In genomic region chr6:53958321-53958720, GRCm38 (mm10) we compare ENCODE assay signal across 8 mouse cellular contexts. TPM values are rescaled to one million over a fixed set of nuclear protein-coding genes. Genes with fewer than 3 reads are reported as not detected.
DNase-seq lines count a peak whose midpoint lies in the region; ATAC-seq and TF ChIP-seq lines count a peak whose summit lies in the region.

No protein-coding gene starts in this region.

- TF ChIP-seq CTCF in testis, adult 2 months (IDR thresholded peaks at IDR 0.05; ENCODE audit: control insufficient read depth, insufficient read depth, insufficient replicate concordance, low read depth, low read length): peak; percentile 52; the same call in 1 of the 2 replicates

- H3K36me3 ChIP-seq in embryonic facial prominence, embryonic 14.5 days (ENCODE audit: control insufficient read depth, insufficient read depth, low read length): no peaks in the 10 kb centered on the region
- no peaks in the 10 kb centered on the region for H3K36me3 ChIP-seq in heart, embryonic 10.5 days
- no peaks in the 10 kb centered on the region for H3K36me3 ChIP-seq in kidney, embryonic 15.5 days
- no peaks in the 10 kb centered on the region for H3K36me3 ChIP-seq in neural tube, embryonic 11.5 days (ENCODE audit: control insufficient read depth, insufficient read depth, low read length)
- H3K36me3 ChIP-seq in testis, adult 2 months (ENCODE audit: control insufficient read depth, insufficient read depth, low read length): no peaks in the 10 kb centered on the region

- H3K27ac ChIP-seq in embryonic facial prominence, embryonic 14.5 days (replicated peaks; ENCODE audit: low read depth, low read length): no peak overlapping the region
- peak overlapping the region; percentile 13; the same call in 1 of the 2 replicates for H3K27ac ChIP-seq in heart, embryonic 10.5 days
- no peak overlapping the region for H3K27ac ChIP-seq in kidney, embryonic 15.5 days
- no peak overlapping the region for H3K27ac ChIP-seq in neural tube, embryonic 11.5 days (ENCODE audit: low read depth, low read length)
- H3K27ac ChIP-seq in testis, adult 2 months (ENCODE audit: control insufficient read depth, insufficient read depth, low read depth, low read length): no peak overlapping the region

- H3K9me3 ChIP-seq in embryonic facial prominence, embryonic 14.5 days (ENCODE audit: control insufficient read depth, low read length): no peaks in the 10 kb centered on the region
- no peaks in the 10 kb centered on the region for H3K9me3 ChIP-seq in heart, embryonic 10.5 days
- no peaks in the 10 kb centered on the region for H3K9me3 ChIP-seq in kidney, embryonic 15.5 days (replicated peaks)
- no peaks in the 10 kb centered on the region for H3K9me3 ChIP-seq in neural tube, embryonic 11.5 days (ENCODE audit: control insufficient read depth, low read length)

- H3K4me3 ChIP-seq in embryonic facial prominence, embryonic 14.5 days (ENCODE audit: low read depth, low read length): no peak overlapping the region
- H3K4me3 ChIP-seq in heart, embryonic 10.5 days: peak overlapping the region; percentile 29; the same call in 1 of the 2 replicates
- 0 out of 2 replicates have a peak overlapping the region, but pooled peaks have one; percentile 5 for H3K4me3 ChIP-seq in kidney, embryonic 15.5 days (replicated peaks)
- no peak overlapping the region for H3K4me3 ChIP-seq in neural tube, embryonic 11.5 days (ENCODE audit: low read depth, low read length)
- no peak overlapping the region for H3K4me3 ChIP-seq in testis, adult 2 months (ENCODE audit: control insufficient read depth, low read depth, low read length)

- WGBS in embryonic facial prominence, embryonic 14.5 days: 12% methylated on average over 7 of the region's 7 CpGs
- WGBS in heart, embryonic 10.5 days: 16% methylated on average over 7 of the region's 7 CpGs
- 13% methylated on average over 7 of the region's 7 CpGs for WGBS in kidney, embryonic 15.5 days
- 12% methylated on average over 7 of the region's 7 CpGs for WGBS in neural tube, embryonic 11.5 days

- DNase-seq in 3134 (ENCODE audit: extremely low read depth, insufficient read length, low spot score) (peak; percentile 45), liver (peak; percentile 75)
- DNase-seq in adrenal gland, postnatal 4 days (ENCODE audit: low spot score in 2 of 2): peak; percentile 40 to 68
- DNase-seq in embryonic facial prominence, embryonic 14.5 days (ENCODE audit: low spot score): peak; percentile 88
- peak; percentile 90 for DNase-seq in heart, embryonic 10.5 days (ENCODE audit: low spot score)
- DNase-seq in neural tube, embryonic 11.5 days (ENCODE audit: low spot score): peak; percentile 87

- peaks cover 11% of the 10 kb centered on the region; the same call in 1 of the 2 replicates for H3K4me1 ChIP-seq in embryonic facial prominence, embryonic 14.5 days (ENCODE audit: control insufficient read depth, insufficient read depth, low read length)
- H3K4me1 ChIP-seq in heart, embryonic 10.5 days: peaks cover 23% of the 10 kb centered on the region
- H3K4me1 ChIP-seq in kidney, embryonic 15.5 days: peaks cover 26% of the 10 kb centered on the region
- H3K4me1 ChIP-seq in neural tube, embryonic 11.5 days (ENCODE audit: control insufficient read depth, insufficient read depth, low read length): no peaks in the 10 kb centered on the region
- H3K4me1 ChIP-seq in testis, adult 2 months (ENCODE audit: control insufficient read depth, insufficient read depth, low read length): no peaks in the 10 kb centered on the region

- no peak for TF ChIP-seq POLR2A in testis, adult 2 months (IDR thresholded peaks at IDR 0.05; ENCODE audit: control insufficient read depth, low read depth, low read length)

- no peaks in the 10 kb centered on the region for H3K27me3 ChIP-seq in embryonic facial prominence, embryonic 14.5 days (replicated peaks; ENCODE audit: control insufficient read depth, insufficient read depth, low read length)
- no peaks in the 10 kb centered on the region for H3K27me3 ChIP-seq in heart, embryonic 10.5 days (ENCODE audit: insufficient read depth, poor library complexity, severe bottlenecking)
- H3K27me3 ChIP-seq in kidney, embryonic 15.5 days: no peaks in the 10 kb centered on the region
- no peaks in the 10 kb centered on the region for H3K27me3 ChIP-seq in neural tube, embryonic 11.5 days (ENCODE audit: control insufficient read depth, insufficient read depth, low read length)
- H3K27me3 ChIP-seq in testis, adult 2 months (ENCODE audit: control insufficient read depth, insufficient read depth, low read length): no peaks in the 10 kb centered on the region

- H3K9ac ChIP-seq in embryonic facial prominence, embryonic 14.5 days (ENCODE audit: low read depth, low read length): no peak overlapping the region; the same call in 1 of the 2 replicates
- H3K9ac ChIP-seq in kidney, embryonic 15.5 days: no peak overlapping the region
- no peak overlapping the region; the same call in 1 of the 2 replicates for H3K9ac ChIP-seq in neural tube, embryonic 11.5 days (ENCODE audit: low read length)

- ATAC-seq in embryonic facial prominence, embryonic 14.5 days (ENCODE audit: low read depth): peak; percentile 75
- ATAC-seq in kidney, embryonic 15.5 days (replicated peaks; ENCODE audit: low FRiP score): peak; percentile 61
- ATAC-seq in neural tube, embryonic 11.5 days (ENCODE audit: insufficient read depth, low FRiP score, low TSS enrichment): peak; percentile 35; the same call in 1 of the 2 replicates

- peak overlapping the region; percentile 34; the same call in 1 of the 2 replicates for H3K4me2 ChIP-seq in embryonic facial prominence, embryonic 14.5 days (ENCODE audit: low read depth, low read length)
- H3K4me2 ChIP-seq in kidney, embryonic 15.5 days: peak overlapping the region; percentile 44
- peak overlapping the region; percentile 9; the same call in 1 of the 2 replicates for H3K4me2 ChIP-seq in neural tube, embryonic 11.5 days (ENCODE audit: low read depth)

RNA-seq across cellular contexts. Expression of gene Cpvl, which starts 20.1 kb away (rescaled TPM):
- under 1 TPM; 0.25 to 0.34 TPM for total RNA-seq in adrenal gland, postnatal 4 days (2021)
- polyA plus RNA-seq in embryonic facial prominence, embryonic 14.5 days (2014; fragmentation: Nextera tagmentation; extraction: Ambion mirVana): not detected in 2 replicates
- polyA plus RNA-seq in heart, embryonic 10.5 days (2016; fragmentation: Nextera tagmentation; extraction: Ambion mirVana): not detected in 2 replicates
- polyA plus RNA-seq in kidney, embryonic 15.5 days (2015; fragmentation: Nextera tagmentation; extraction: Ambion mirVana): 0.18 and 0.34 TPM in 2 replicates
- not detected in 2 replicates for polyA plus RNA-seq in neural tube, embryonic 11.5 days (2014; fragmentation: Nextera tagmentation; extraction: Ambion mirVana)
- polyA plus RNA-seq in testis, adult 2 months (2012; rRNA removed): 14.8 and 18.9 TPM in 2 replicates

Comparison
In these comparisons a context has a peak if more than half of its experiments do, and no peak if none do; other contexts are left out.
1. H3K4me3 ChIP-seq: peak in heart, embryonic 10.5 days (single experiment) and kidney, embryonic 15.5 days (single experiment); none in embryonic facial prominence, embryonic 14.5 days (single experiment), neural tube, embryonic 11.5 days (single experiment) and testis, adult 2 months (single experiment).
2. RNA of gene Cpvl, which starts 20.1 kb away (polyA plus RNA-seq): 14.8 to 18.9 TPM in testis, adult 2 months; 0.18 to 0.34 TPM in kidney, embryonic 15.5 days, not detected in neural tube, embryonic 11.5 days, not detected in heart, embryonic 10.5 days and not detected in embryonic facial prominence, embryonic 14.5 days; every median in the first group is over 10 times any median in the second.
3. Peak in every context shown above with its lines, with median percentiles within 50 percentile points of each other: DNase-seq, ATAC-seq and H3K4me2 ChIP-seq.